25 mouse cellular contexts compared by ENCODE assay signal in genomic region chr6:5920670-5921069, GRCm38 (mm10).
DNase-seq lines count a peak whose midpoint lies in the region; ATAC-seq and TF ChIP-seq lines count a peak whose summit lies in the region.
"Had no signal": no experiment of that assay in that cellular context is flagged by ENCODE, and none has a peak within 500 bp of the region (broad histone marks: within the 10 kb centered on the region; RNA-seq: fewer than 3 reads in every experiment).

No protein-coding gene starts in this region.

- no peaks in the 10 kb centered on the region for H3K4me1 ChIP-seq in lung, embryonic 15.5 days
- H3K4me1 ChIP-seq in lung, adult 2 months (ENCODE audit: control insufficient read depth, insufficient read depth, low read length): no peaks in the 10 kb centered on the region
- H3K4me1 ChIP-seq: forebrain, embryonic 10.5 days; forebrain, embryonic 13.5 days; heart, embryonic 12.5 days; heart, embryonic 15.5 days; hindbrain, embryonic 13.5 days had no signal

- TF ChIP-seq POLR2A in lung, adult 2 months (IDR thresholded peaks at IDR 0.05; ENCODE audit: borderline replicate concordance, extremely low read depth, low read depth, low read length): no peak

- no peak overlapping the region for H3K4me3 ChIP-seq in lung, embryonic 15.5 days
- H3K4me3 ChIP-seq in lung, adult 2 months (replicated peaks; ENCODE audit: extremely low read depth, low read depth, low read length): no peak overlapping the region
- H3K4me3 ChIP-seq: forebrain, embryonic 10.5 days; forebrain, embryonic 13.5 days; heart, embryonic 12.5 days; heart, embryonic 15.5 days; hindbrain, embryonic 10.5 days; hindbrain, embryonic 13.5 days had no signal

- H3K27ac ChIP-seq in lung, embryonic 15.5 days: no peak overlapping the region
- H3K27ac ChIP-seq: forebrain, embryonic 10.5 days; forebrain, embryonic 13.5 days; heart, embryonic 15.5 days; hindbrain, embryonic 10.5 days; hindbrain, embryonic 13.5 days had no signal

- H3K9ac ChIP-seq in lung, embryonic 15.5 days: no peak overlapping the region
- H3K9ac ChIP-seq: forebrain, embryonic 13.5 days; heart, embryonic 12.5 days; heart, embryonic 15.5 days; hindbrain, embryonic 13.5 days had no signal

- no peaks in the 10 kb centered on the region for H3K36me3 ChIP-seq in lung, embryonic 15.5 days
- H3K36me3 ChIP-seq: forebrain, embryonic 10.5 days; heart, embryonic 12.5 days; heart, embryonic 15.5 days; hindbrain, embryonic 10.5 days; hindbrain, embryonic 13.5 days had no signal

- peak; percentile 80; the same call in 1 of the 2 replicates for ATAC-seq in lung, embryonic 15.5 days (ENCODE audit: borderline replicate concordance, extremely low read depth, low FRiP score, low TSS enrichment)
- ATAC-seq: activated CD4-positive, CD25-positive, alpha-beta regulatory T cell, adult 4 months; CD4-positive, CD25-positive, alpha-beta regulatory T cell, adult 4 months; forebrain, embryonic 13.5 days; forebrain, embryonic 16.5 days; hindbrain, embryonic 16.5 days had no signal

- DNase-seq in lung, adult 2 months: no peak
- DNase-seq in lung, postnatal 10 days: peak; percentile 45
- DNase-seq in lung, postnatal 36 days: peak; percentile 21
- DNase-seq in right cerebral cortex, postnatal 14 days: no peak
- DNase-seq in right cerebral cortex, adult 18-20 months: no peak
- DNase-seq: adrenal gland, postnatal 14 days; cerebellum, adult 11 months; cerebellum, adult 2 months; cerebellum, adult 9-11 months; cerebellum, postnatal 25 days; gastrocnemius, postnatal 25 days; heart, adult 18-20 months; heart, postnatal 10 days; heart, postnatal 36 days had no signal

- no peak overlapping the region for H3K4me2 ChIP-seq in lung, embryonic 15.5 days
- H3K4me2 ChIP-seq: forebrain, embryonic 13.5 days; heart, embryonic 12.5 days; heart, embryonic 15.5 days; hindbrain, embryonic 13.5 days had no signal

- WGBS in lung, embryonic 15.5 days: 38% methylated on average over 4 of the region's 4 CpGs
- 64% methylated on average over 4 of the region's 4 CpGs for WGBS in lung, adult 2 months

- TF ChIP-seq CTCF in lung, adult 2 months (IDR thresholded peaks at IDR 0.05; ENCODE audit: insufficient read depth, low read length): no peak

- H3K27me3 ChIP-seq in lung, embryonic 15.5 days: no peaks in the 10 kb centered on the region
- H3K27me3 ChIP-seq: forebrain, embryonic 13.5 days; heart, embryonic 12.5 days; heart, embryonic 15.5 days; hindbrain, embryonic 13.5 days had no signal

- H3K9me3 ChIP-seq in lung, embryonic 15.5 days: no peaks in the 10 kb centered on the region
- H3K9me3 ChIP-seq: forebrain, embryonic 10.5 days; forebrain, embryonic 13.5 days; heart, embryonic 12.5 days; heart, embryonic 15.5 days; hindbrain, embryonic 10.5 days; hindbrain, embryonic 13.5 days had no signal

Comparison
In these comparisons a context has a peak if more than half of its experiments do, and no peak if none do; other contexts are left out.
1. DNase-seq: peak in lung, postnatal 10 days (single experiment) and lung, postnatal 36 days (single experiment); none in lung, adult 2 months (single experiment), right cerebral cortex, postnatal 14 days (single experiment) and right cerebral cortex, adult 18-20 months (single experiment).